Mouse (Mus musculus) C2C12 (cell line): Measurements from ENCODE around the gene Vps13d.

Source experiments
- CTCF ChIP-seq: IDR thresholded peaks from one replicate; pipeline ENCODE4 v1.5.1; 2011; ENCODE audit not compliant: control insufficient read depth, insufficient read depth, insufficient read length
- MAX ChIP-seq: IDR thresholded peaks from one replicate; pipeline ENCODE4 v1.6.1; 2011; ENCODE audit warnings: mild to moderate bottlenecking, control low read depth
- MYOG ChIP-seq: IDR thresholded peaks from one replicate; pipeline ENCODE4 v1.6.1; 2011; ENCODE audit not compliant: control insufficient read depth, insufficient read length; ENCODE audit errors: extremely low read depth
- USF1 ChIP-seq: IDR thresholded peaks from one replicate; pipeline ENCODE4 v1.6.1; 2011; ENCODE audit warnings: low read depth, mild to moderate bottlenecking, control low read depth, moderate library complexity

- no peak for TF ChIP-seq MAX
- TF ChIP-seq CTCF: no peak
- TF ChIP-seq USF1: no peak
- no peak for TF ChIP-seq MYOG
Observed at GRCm38 (mm10) chr4:145204779-145205178, 10.0 kb upstream of the Vps13d start.
